Mouse (Mus musculus): ENCODE results near the gene Fiz1.

GRCm38 (mm10) chr7:5033818-5034217, 19.3 kb upstream of the Fiz1 start, which contains the start of gene 4632433K11Rik:
- no peak for TF ChIP-seq POLR2A (IDR thresholded peaks at IDR 0.05; ENCODE audit: insufficient read depth, low read depth, low read length)
- no peak for TF ChIP-seq CTCF (IDR thresholded peaks at IDR 0.05)

Measured in heart, adult 2 months (tissue).